Mouse (Mus musculus) G1E (cell line): Measurements from ENCODE around the gene Gmds.

ENCODE experiments used
- CTCF ChIP-seq: IDR thresholded peaks from 2 replicates; pipeline ENCODE4 v1.5.1; 2012; ENCODE audit warnings: low read depth, low read length, inconsistent platforms, mixed read lengths
- GATA1 ChIP-seq: IDR thresholded peaks from 2 replicates; pipeline ENCODE4 v1.6.1; 2012; ENCODE audit warnings: borderline replicate concordance, low read length, inconsistent platforms, mixed read lengths
- POLR2AphosphoS5 ChIP-seq: IDR thresholded peaks from 2 replicates; pipeline ENCODE4 v1.6.1; 2012; ENCODE audit warnings: low read depth, low read length, inconsistent platforms; ENCODE audit not compliant: insufficient replicate concordance
- TAL1 ChIP-seq: conservative IDR thresholded peaks from 2 replicates; pipeline ENCODE4 v1.6.1; 2012; ENCODE audit warnings: low read depth, low read length, inconsistent platforms, mixed read lengths

DNA sequence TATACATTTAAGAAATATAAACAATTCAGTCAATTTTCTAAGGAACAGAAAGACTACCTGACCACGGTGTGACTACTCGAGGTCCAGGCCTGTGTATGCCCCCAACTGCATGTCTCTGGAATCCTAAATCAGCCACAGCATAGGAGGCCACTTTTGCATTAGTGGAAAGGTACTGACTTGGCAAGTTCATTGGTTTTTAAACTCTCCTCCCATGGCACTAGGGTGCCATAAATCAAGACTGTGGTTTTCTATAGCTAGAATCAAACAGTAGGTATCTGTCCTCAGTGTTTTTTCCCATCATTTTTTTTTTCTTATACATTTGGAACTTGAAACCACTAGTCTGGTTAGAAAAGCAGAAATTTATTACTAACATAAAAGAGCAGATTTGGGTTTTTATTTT, 68.8 kb downstream of the Gmds start:
- TF ChIP-seq CTCF (no peak), GATA1 (no peak), POLR2AphosphoS5 (no peak), TAL1 (no peak)
